Mouse (Mus musculus): ENCODE results near the gene Tiam1.

- TF ChIP-seq CTCF (IDR thresholded peaks at IDR 0.05; ENCODE audit: insufficient read depth, low read depth, low read length) (peak; percentile 61), POLR2A (IDR thresholded peaks at IDR 0.05; ENCODE audit: insufficient read depth, low read depth, low read length) (no peak)
These were observed 42.5 kb upstream of the Tiam1 start for GRCm38 (mm10) chr16:90185928-90186588.
